Mouse (Mus musculus): ENCODE measurements around the gene E030025P04Rik. TPM values are rescaled to one million over a fixed set of nuclear protein-coding genes. Genes with fewer than 3 reads are reported as not detected.

Gene E030025P04Rik
- polyA plus RNA-seq (2015; fragmentation: Nextera tagmentation; extraction: Ambion mirVana) = not detected in 2 replicates

GRCm38 (mm10) chr11:109144236-109144635, at the start of gene E030025P04Rik:
Gene E030025P04Rik, minus strand, starts transcription at chr11:109144369.
- Histone ChIP-seq H3K4me3 (no peak within 1 kb of the TSS), H3K4me2 (replicated peaks) (no peak within 1 kb of the TSS), H3K4me1 (peaks cover 16% of the 10 kb centered on the region; the same call in 1 of the 2 replicates), H3K27ac (no peak within 1 kb of the TSS), H3K9me3 (no peaks in the 10 kb centered on the region), H3K27me3 (no peaks in the 10 kb centered on the region), H3K36me3 (no peaks in the 10 kb centered on the region), H3K9ac (no peak within 1 kb of the TSS)
- WGBS = 69% methylated on average over 4 of the region's 4 CpGs
- ATAC-seq (ENCODE audit: low FRiP score, low read depth) = peak; percentile 32; the same call in 1 of the 2 replicates

GRCm38 (mm10) chr11:109192673-109193557, 48.7 kb upstream of the E030025P04Rik start:
- no peaks in the 10 kb centered on the region for H3K27me3 ChIP-seq
- no peak overlapping the region for H3K9ac ChIP-seq
- H3K36me3 ChIP-seq = no peaks in the 10 kb centered on the region
- WGBS = 39% methylated on average over 15 of the region's 15 CpGs
- ATAC-seq (ENCODE audit: low FRiP score, low read depth) = 0 out of 2 replicates have a peak, but pooled peaks have one; percentile 36
- 0 out of 2 replicates have a peak overlapping the region, but pooled peaks have one; percentile 2 for H3K4me2 ChIP-seq (replicated peaks)
- no peaks in the 10 kb centered on the region for H3K9me3 ChIP-seq
- no peak overlapping the region for H3K4me3 ChIP-seq
- H3K4me1 ChIP-seq = peaks cover 4% of the 10 kb centered on the region; the same call in 1 of the 2 replicates
- H3K27ac ChIP-seq = no peak overlapping the region

- Histone ChIP-seq H3K36me3 (no peaks in the 10 kb centered on the region), H3K27me3 (no peaks in the 10 kb centered on the region), H3K9ac (no peak overlapping the region), H3K4me3 (no peak overlapping the region), H3K4me2 (replicated peaks) (no peak overlapping the region), H3K4me1 (peaks cover 13% of the 10 kb centered on the region; the same call in 1 of the 2 replicates), H3K27ac (no peak overlapping the region), H3K9me3 (no peaks in the 10 kb centered on the region)
- WGBS = 75% methylated on average over 5 of the region's 5 CpGs
- ATAC-seq (ENCODE audit: low FRiP score, low read depth) = no peak
Measured at GRCm38 (mm10) chr11:109188235-109188634, 44.1 kb upstream of the E030025P04Rik start.

GRCm38 (mm10) chr11:109187631-109188184, 43.5 kb upstream of the E030025P04Rik start:
- Histone ChIP-seq H3K4me2 (replicated peaks) (no peak overlapping the region), H3K4me3 (no peak overlapping the region), H3K9ac (no peak overlapping the region), H3K9me3 (no peaks in the 10 kb centered on the region), H3K27me3 (no peaks in the 10 kb centered on the region), H3K4me1 (peaks cover 9% of the 10 kb centered on the region; the same call in 1 of the 2 replicates), H3K27ac (no peak overlapping the region), H3K36me3 (no peaks in the 10 kb centered on the region)
- 40% methylated on average over 6 of the region's 6 CpGs for WGBS
- no peak; the same call in 1 of the 2 replicates for ATAC-seq (ENCODE audit: low FRiP score, low read depth)

DNA sequence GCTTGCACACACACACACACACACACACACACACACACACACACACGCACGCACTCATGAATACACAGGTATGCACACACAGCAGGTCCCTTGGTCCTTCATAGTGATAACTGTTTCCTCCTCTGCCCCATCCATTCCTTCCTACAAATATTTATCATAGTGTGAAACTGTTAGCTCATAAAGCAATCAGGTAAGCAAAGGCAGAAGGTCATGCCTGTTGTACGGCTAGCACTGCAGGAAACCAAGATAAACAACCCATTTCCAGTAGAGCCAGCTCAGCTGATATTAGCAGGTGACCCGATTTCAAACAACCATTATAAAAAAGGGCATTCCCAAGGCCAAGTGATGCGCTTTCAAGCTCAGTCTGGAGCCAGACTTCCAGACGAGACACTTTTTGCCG, 36.9 kb upstream of the E030025P04Rik start:
- H3K27ac ChIP-seq = no peak overlapping the region
- H3K27me3 ChIP-seq = peaks cover 6% of the 10 kb centered on the region; the same call in 1 of the 2 replicates
- H3K4me1 ChIP-seq = peaks cover 12% of the 10 kb centered on the region
- no peaks in the 10 kb centered on the region for H3K9me3 ChIP-seq
- 65% methylated on average over 7 of the region's 7 CpGs for WGBS
- H3K36me3 ChIP-seq = no peaks in the 10 kb centered on the region
- no peak overlapping the region for H3K9ac ChIP-seq
- no peak overlapping the region for H3K4me3 ChIP-seq
- ATAC-seq (ENCODE audit: low FRiP score, low read depth) = no peak
- no peak overlapping the region for H3K4me2 ChIP-seq (replicated peaks)

- Histone ChIP-seq H3K9me3 (no peaks in the 10 kb centered on the region), H3K9ac (no peak overlapping the region), H3K4me3 (no peak overlapping the region), H3K27me3 (peaks cover 6% of the 10 kb centered on the region; the same call in 1 of the 2 replicates), H3K4me2 (replicated peaks) (no peak overlapping the region), H3K27ac (no peak overlapping the region), H3K36me3 (no peaks in the 10 kb centered on the region), H3K4me1 (peaks cover 12% of the 10 kb centered on the region)
- no peak for ATAC-seq (ENCODE audit: low FRiP score, low read depth)
- 83% methylated on average over 11 of the region's 11 CpGs for WGBS
Measured at GRCm38 (mm10) chr11:109180290-109180689, 36.1 kb upstream of the E030025P04Rik start.

DNA sequence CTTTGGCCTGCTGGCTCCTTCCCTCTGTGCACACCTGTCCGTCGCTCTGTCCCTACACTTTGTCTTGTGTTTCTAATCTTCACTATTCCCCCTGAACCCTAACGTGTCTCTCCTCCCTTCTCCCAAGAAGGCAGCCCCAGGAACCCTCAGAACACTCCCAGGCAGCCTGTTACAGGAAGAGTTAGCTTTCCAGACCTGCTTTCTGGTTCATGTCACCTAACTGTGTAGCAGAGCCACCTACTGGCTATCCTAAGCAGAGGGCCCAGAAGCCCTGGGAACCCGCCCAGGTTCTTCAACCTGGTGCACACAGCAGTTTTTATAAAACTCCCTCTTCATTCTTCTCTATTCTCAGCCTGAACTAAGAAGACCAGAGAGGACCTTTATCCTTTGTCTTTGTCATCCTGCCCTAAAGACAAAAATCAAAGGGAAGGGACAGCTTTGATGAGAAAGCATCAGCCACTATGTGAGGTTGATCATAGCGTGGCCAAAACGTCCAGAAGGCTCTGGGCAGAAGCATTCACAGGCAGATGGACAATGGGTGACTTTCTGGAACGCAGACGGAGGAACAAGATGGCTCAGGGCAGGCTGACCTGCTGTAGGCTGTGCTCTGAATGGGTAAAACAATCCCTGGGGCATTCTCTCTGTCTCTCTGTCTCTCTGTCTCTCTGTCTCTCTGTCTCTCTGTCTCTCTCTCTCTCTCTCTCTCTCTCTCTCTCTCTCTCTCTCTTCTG, 34.8 kb upstream of the E030025P04Rik start:
- Histone ChIP-seq H3K4me3 (no peak overlapping the region), H3K4me2 (replicated peaks) (no peak overlapping the region), H3K4me1 (peaks cover 10% of the 10 kb centered on the region; the same call in 1 of the 2 replicates), H3K27me3 (peaks cover 6% of the 10 kb centered on the region; the same call in 1 of the 2 replicates), H3K9me3 (no peaks in the 10 kb centered on the region), H3K9ac (peak overlapping the region; percentile 19; the same call in 1 of the 2 replicates), H3K27ac (no peak overlapping the region), H3K36me3 (no peaks in the 10 kb centered on the region)
- 56% methylated on average over 8 of the region's 8 CpGs for WGBS
- no peak for ATAC-seq (ENCODE audit: low FRiP score, low read depth)

GRCm38 (mm10) chr11:109175376-109175969, 31.3 kb upstream of the E030025P04Rik start:
- peaks cover 6% of the 10 kb centered on the region; the same call in 1 of the 2 replicates for H3K4me1 ChIP-seq
- H3K9me3 ChIP-seq = peaks cover 6% of the 10 kb centered on the region; the same call in 1 of the 2 replicates
- no peak overlapping the region for H3K27ac ChIP-seq
- H3K36me3 ChIP-seq = no peaks in the 10 kb centered on the region
- no peak overlapping the region for H3K4me3 ChIP-seq
- 75% methylated on average over 8 of the region's 8 CpGs for WGBS
- no peak overlapping the region for H3K9ac ChIP-seq
- H3K4me2 ChIP-seq (replicated peaks) = no peak overlapping the region
- ATAC-seq (ENCODE audit: low FRiP score, low read depth) = no peak
- H3K27me3 ChIP-seq = peaks cover 6% of the 10 kb centered on the region; the same call in 1 of the 2 replicates

DNA sequence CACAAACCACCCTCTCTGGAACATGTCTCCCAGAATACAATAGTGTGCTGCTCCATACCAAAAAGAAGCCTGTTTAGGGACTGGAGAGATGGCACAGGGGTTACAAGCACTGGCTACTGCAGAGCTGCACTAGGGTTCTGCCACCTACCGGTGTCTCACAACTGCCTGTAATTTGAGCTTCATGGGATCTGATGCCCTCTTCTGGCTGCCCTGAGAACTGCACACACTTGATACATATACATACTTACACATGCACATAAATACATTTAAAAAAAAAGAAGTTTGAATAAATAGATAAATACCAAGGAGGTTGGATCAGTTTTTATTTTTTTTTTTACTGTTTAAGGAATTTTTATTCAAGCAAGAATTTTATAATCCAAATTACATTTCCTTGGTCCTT, 28.1 kb upstream of the E030025P04Rik start:
- H3K4me3 ChIP-seq = no peak overlapping the region
- no peak overlapping the region for H3K4me2 ChIP-seq (replicated peaks)
- peaks cover 6% of the 10 kb centered on the region; the same call in 1 of the 2 replicates for H3K9me3 ChIP-seq
- H3K27ac ChIP-seq = no peak overlapping the region
- no peak for ATAC-seq (ENCODE audit: low FRiP score, low read depth)
- peaks cover 11% of the 10 kb centered on the region for H3K4me1 ChIP-seq
- no peaks in the 10 kb centered on the region for H3K27me3 ChIP-seq
- WGBS = 95% methylated on average over 1 of the region's 1 CpGs
- H3K9ac ChIP-seq = no peak overlapping the region
- H3K36me3 ChIP-seq = no peaks in the 10 kb centered on the region

DNA sequence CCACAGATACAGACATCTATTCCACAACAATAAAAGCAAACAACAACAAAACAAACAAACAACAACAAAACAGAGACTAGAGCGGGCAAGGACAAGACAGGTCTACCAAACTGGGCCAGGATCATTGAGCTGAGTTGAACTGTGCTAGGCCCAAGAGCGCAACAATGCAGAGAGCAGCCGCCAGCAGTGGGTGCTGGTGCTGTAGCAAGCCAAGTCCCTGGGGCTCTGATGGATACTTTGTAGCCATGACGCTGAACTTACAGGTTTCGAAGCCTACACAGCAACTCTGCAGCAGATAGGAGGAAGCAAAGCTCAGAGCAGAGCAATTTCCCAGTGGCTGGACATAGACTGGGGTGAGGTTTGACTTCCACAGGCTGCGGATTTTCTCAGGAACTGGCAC, 26.6 kb upstream of the E030025P04Rik start:
- no peak for ATAC-seq (ENCODE audit: low FRiP score, low read depth)
- WGBS = 94% methylated on average over 6 of the region's 6 CpGs
- H3K9ac ChIP-seq = no peak overlapping the region

DNA sequence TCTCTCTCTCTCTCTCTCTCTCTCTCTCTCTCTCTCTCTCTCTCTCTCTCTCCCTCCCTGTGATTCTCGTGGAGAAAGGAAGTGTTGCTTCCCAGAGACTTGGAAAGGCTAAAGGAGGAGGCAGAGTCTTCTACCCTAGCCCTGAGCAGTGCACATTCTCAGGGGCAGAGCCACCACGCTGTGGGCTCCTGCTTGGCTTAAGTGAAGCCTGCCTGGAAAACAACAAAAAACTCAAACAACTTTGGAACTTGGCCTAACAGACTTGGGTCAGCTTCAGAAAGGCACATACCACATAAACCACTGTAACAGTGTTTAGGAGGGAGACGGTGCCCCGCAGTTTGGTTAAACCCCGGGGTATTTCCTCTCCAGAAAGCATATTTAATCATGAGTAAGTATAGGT, 13.5 kb upstream of the E030025P04Rik start:
- 37% methylated on average over 5 of the region's 5 CpGs for WGBS
- no peak overlapping the region for H3K4me3 ChIP-seq
- no peak overlapping the region for H3K27ac ChIP-seq
- no peak overlapping the region for H3K9ac ChIP-seq
- H3K27me3 ChIP-seq = no peaks in the 10 kb centered on the region
- no peaks in the 10 kb centered on the region for H3K36me3 ChIP-seq
- no peaks in the 10 kb centered on the region for H3K9me3 ChIP-seq
- ATAC-seq (ENCODE audit: low FRiP score, low read depth) = no peak
- no peak overlapping the region for H3K4me2 ChIP-seq (replicated peaks)
- H3K4me1 ChIP-seq = peaks cover 7% of the 10 kb centered on the region; the same call in 1 of the 2 replicates

More for the DNA sequence above, 26.6 kb upstream of the E030025P04Rik start:
- Histone ChIP-seq H3K9me3 (peaks cover 6% of the 10 kb centered on the region; the same call in 1 of the 2 replicates), H3K27me3 (no peaks in the 10 kb centered on the region), H3K36me3 (no peaks in the 10 kb centered on the region), H3K27ac (no peak overlapping the region), H3K4me2 (replicated peaks) (no peak overlapping the region), H3K4me3 (no peak overlapping the region), H3K4me1 (peaks cover 11% of the 10 kb centered on the region)
